Mouse (Mus musculus) hindbrain, embryonic 15.5 days (tissue): ENCODE results near the gene Rap2b. TPM values are rescaled to one million over a fixed set of nuclear protein-coding genes. Genes with fewer than 3 reads are reported as not detected.

ENCODE experiments used
- ATAC-seq: fragments of 200-750 bp; cut with Nextera tagmentation; 2 replicates; pipeline ENCODE4 v1.8.0; 2017; ENCODE audit warnings: low read depth, moderate number of reproducible peaks, moderate TSS enrichment; ENCODE audit not compliant: low FRiP score
- H3K27ac ChIP-seq: fragments of 300-500 bp; sonication (generic); replicated peaks from 2 replicates; pipeline ENCODE4 v1.5.1; 2015; ENCODE audit warnings: mild to moderate bottlenecking, inconsistent platforms
- H3K27me3 ChIP-seq: fragments of 300-500 bp; sonication (generic); 2 replicates; pipeline ENCODE4 v1.6.1; 2015; ENCODE audit warnings: control low read depth, inconsistent platforms
- H3K36me3 ChIP-seq: fragments of 300-500 bp; sonication (generic); 2 replicates; pipeline ENCODE4 v1.6.1; 2015; ENCODE audit warnings: control low read depth, inconsistent platforms
- H3K4me1 ChIP-seq: fragments of 300-500 bp; sonication (generic); replicated peaks from 2 replicates; pipeline ENCODE4 v1.6.1; 2015; ENCODE audit warnings: control low read depth, inconsistent platforms
- H3K4me2 ChIP-seq: fragments of 300-500 bp; sonication (generic); 2 replicates; pipeline ENCODE4 v1.6.1; 2015; ENCODE audit warnings: moderate library complexity, mild to moderate bottlenecking, inconsistent platforms
- H3K4me3 ChIP-seq: fragments of 300-500 bp; sonication (generic); 2 replicates; pipeline ENCODE4 v1.5.1; 2015; ENCODE audit warnings: mild to moderate bottlenecking, inconsistent platforms
- H3K9ac ChIP-seq: fragments of 300-500 bp; sonication (generic); 2 replicates; pipeline ENCODE4 v1.6.1; 2015; ENCODE audit warnings: inconsistent platforms
- H3K9me3 ChIP-seq: fragments of 300-500 bp; sonication (generic); 2 replicates; pipeline ENCODE4 v1.6.1; 2016; ENCODE audit warnings: control low read depth, inconsistent platforms
- WGBS: fragments of 180-500 bp; shearing (Covaris S2); methylation state at CpG from one replicate; pipeline ENCODE4 v1.1.7; 2015; 5-methylcytosine and 5-hydroxymethylcytosine counted together
- polyA plus RNA-seq: library from polyadenylated mRNA; unstranded; fragments of >200 nt; fragmentation: Nextera tagmentation; extraction: Ambion mirVana; gene quantifications from 2 replicates; pipeline ENCODE4 v1.2.1, GENCODE M21; 2015

Gene Rap2b
- 10.7 and 11.9 TPM in 2 replicates for polyA plus RNA-seq

GRCm38 (mm10) chr3:61361338-61361737, at the start of gene Rap2b:
Rap2b (plus strand) TSS chr3:61361638.
- WGBS: 94% methylated on average over 1 of the region's 1 CpGs
- Histone ChIP-seq H3K27me3 (no peaks in the 10 kb centered on the region), H3K4me2 (peak within 1 kb of the TSS; percentile 90), H3K27ac (no peak within 1 kb of the TSS), H3K4me3 (no peak within 1 kb of the TSS), H3K9ac (no peak within 1 kb of the TSS), H3K9me3 (no peaks in the 10 kb centered on the region), H3K4me1 (peaks cover 11% of the 10 kb centered on the region), H3K36me3 (no peaks in the 10 kb centered on the region)
- ATAC-seq: no peak

GRCm38 (mm10) chr3:61315002-61315401, 46.4 kb upstream of the Rap2b start:
- Histone ChIP-seq H3K4me1 (no peaks in the 10 kb centered on the region), H3K4me2 (no peak overlapping the region), H3K9me3 (no peaks in the 10 kb centered on the region), H3K36me3 (no peaks in the 10 kb centered on the region), H3K4me3 (no peak overlapping the region), H3K27ac (no peak overlapping the region), H3K27me3 (no peaks in the 10 kb centered on the region), H3K9ac (no peak overlapping the region)
- ATAC-seq: no peak
- 86% methylated on average over 2 of the region's 2 CpGs for WGBS

- WGBS: 74% methylated on average over 2 of the region's 2 CpGs
- no peak overlapping the region for H3K27ac ChIP-seq
- H3K9ac ChIP-seq: no peak overlapping the region
- H3K4me2 ChIP-seq: no peak overlapping the region
- no peaks in the 10 kb centered on the region for H3K9me3 ChIP-seq
- H3K27me3 ChIP-seq: no peaks in the 10 kb centered on the region
- ATAC-seq: no peak
- no peak overlapping the region for H3K4me3 ChIP-seq
- no peaks in the 10 kb centered on the region for H3K36me3 ChIP-seq
- H3K4me1 ChIP-seq: no peaks in the 10 kb centered on the region
Observed at GRCm38 (mm10) chr3:61320031-61320430, 41.4 kb upstream of the Rap2b start.

GRCm38 (mm10) chr3:61321632-61322031, 39.8 kb upstream of the Rap2b start:
- Histone ChIP-seq H3K4me1 (no peaks in the 10 kb centered on the region), H3K36me3 (no peaks in the 10 kb centered on the region), H3K27me3 (no peaks in the 10 kb centered on the region), H3K9me3 (no peaks in the 10 kb centered on the region), H3K27ac (no peak overlapping the region), H3K9ac (no peak overlapping the region), H3K4me2 (no peak overlapping the region), H3K4me3 (no peak overlapping the region)
- ATAC-seq: no peak
- WGBS: 78% methylated on average over 6 of the region's 6 CpGs

GRCm38 (mm10) chr3:61336205-61336604, 25.2 kb upstream of the Rap2b start:
- ATAC-seq: no peak
- H3K9me3 ChIP-seq: no peaks in the 10 kb centered on the region
- H3K36me3 ChIP-seq: no peaks in the 10 kb centered on the region
- H3K4me2 ChIP-seq: no peak overlapping the region
- no peaks in the 10 kb centered on the region for H3K4me1 ChIP-seq
- H3K27me3 ChIP-seq: no peaks in the 10 kb centered on the region
- no peak overlapping the region for H3K4me3 ChIP-seq
- no peak overlapping the region for H3K9ac ChIP-seq
- H3K27ac ChIP-seq: no peak overlapping the region
- 59% methylated on average over 2 of the region's 2 CpGs for WGBS

GRCm38 (mm10) chr3:61337230-61337629, 24.2 kb upstream of the Rap2b start:
- H3K4me2 ChIP-seq: no peak overlapping the region

GRCm38 (mm10) chr3:61340321-61340720, 21.1 kb upstream of the Rap2b start:
- H3K27me3 ChIP-seq: no peaks in the 10 kb centered on the region
- no peak overlapping the region for H3K4me2 ChIP-seq
- no peak overlapping the region for H3K9ac ChIP-seq
- ATAC-seq: peak; percentile 77; the same call in 1 of the 2 replicates
- no peaks in the 10 kb centered on the region for H3K4me1 ChIP-seq
- H3K36me3 ChIP-seq: no peaks in the 10 kb centered on the region
- no peak overlapping the region for H3K27ac ChIP-seq
- no peak overlapping the region for H3K4me3 ChIP-seq
- H3K9me3 ChIP-seq: no peaks in the 10 kb centered on the region
- 58% methylated on average over 5 of the region's 5 CpGs for WGBS

More at GRCm38 (mm10) chr3:61337230-61337629, 24.2 kb upstream of the Rap2b start:
- no peak for ATAC-seq
- Histone ChIP-seq H3K36me3 (no peaks in the 10 kb centered on the region), H3K4me1 (no peaks in the 10 kb centered on the region), H3K9ac (no peak overlapping the region), H3K27ac (no peak overlapping the region), H3K9me3 (no peaks in the 10 kb centered on the region), H3K27me3 (no peaks in the 10 kb centered on the region), H3K4me3 (no peak overlapping the region)
- WGBS: 84% methylated on average over 3 of the region's 3 CpGs

- no peaks in the 10 kb centered on the region for H3K9me3 ChIP-seq
- no peak for ATAC-seq
- WGBS: 87% methylated on average over 7 of the region's 7 CpGs
- H3K4me3 ChIP-seq: no peak overlapping the region
- H3K36me3 ChIP-seq: no peaks in the 10 kb centered on the region
- H3K27ac ChIP-seq: no peak overlapping the region
- no peak overlapping the region for H3K4me2 ChIP-seq
- no peak overlapping the region for H3K9ac ChIP-seq
- H3K4me1 ChIP-seq: no peaks in the 10 kb centered on the region
- no peaks in the 10 kb centered on the region for H3K27me3 ChIP-seq
Observed at GRCm38 (mm10) chr3:61344031-61344430, 17.4 kb upstream of the Rap2b start.

GRCm38 (mm10) chr3:61345636-61346035, 15.8 kb upstream of the Rap2b start:
- Histone ChIP-seq H3K27ac (no peak overlapping the region), H3K9ac (no peak overlapping the region), H3K36me3 (no peaks in the 10 kb centered on the region), H3K27me3 (no peaks in the 10 kb centered on the region), H3K4me2 (no peak overlapping the region), H3K4me1 (no peaks in the 10 kb centered on the region), H3K9me3 (no peaks in the 10 kb centered on the region), H3K4me3 (no peak overlapping the region)
- 45% methylated on average over 1 of the region's 1 CpGs for WGBS
- no peak for ATAC-seq

GRCm38 (mm10) chr3:61348036-61348614, 13.3 kb upstream of the Rap2b start:
- H3K27me3 ChIP-seq: no peaks in the 10 kb centered on the region
- no peaks in the 10 kb centered on the region for H3K36me3 ChIP-seq
- H3K4me3 ChIP-seq: no peak overlapping the region
- no peak for ATAC-seq
- no peak overlapping the region for H3K4me2 ChIP-seq
- no peaks in the 10 kb centered on the region for H3K4me1 ChIP-seq
- 71% methylated on average over 4 of the region's 4 CpGs for WGBS
- H3K9me3 ChIP-seq: no peaks in the 10 kb centered on the region
- H3K9ac ChIP-seq: no peak overlapping the region
- no peak overlapping the region for H3K27ac ChIP-seq

- no peak for ATAC-seq
- no peaks in the 10 kb centered on the region for H3K9me3 ChIP-seq
- no peak overlapping the region for H3K9ac ChIP-seq
- 81% methylated on average over 1 of the region's 1 CpGs for WGBS
- no peaks in the 10 kb centered on the region for H3K36me3 ChIP-seq
- H3K4me2 ChIP-seq: no peak overlapping the region
- no peak overlapping the region for H3K27ac ChIP-seq
- no peaks in the 10 kb centered on the region for H3K27me3 ChIP-seq
- no peak overlapping the region for H3K4me3 ChIP-seq
- no peaks in the 10 kb centered on the region for H3K4me1 ChIP-seq
Observed at GRCm38 (mm10) chr3:61349433-61349832, 12.0 kb upstream of the Rap2b start.

- no peaks in the 10 kb centered on the region for H3K4me1 ChIP-seq
- no peak overlapping the region for H3K4me2 ChIP-seq
- H3K36me3 ChIP-seq: no peaks in the 10 kb centered on the region
- ATAC-seq: no peak
- H3K27ac ChIP-seq: no peak overlapping the region
- WGBS: 57% methylated on average over 1 of the region's 1 CpGs
- no peak overlapping the region for H3K4me3 ChIP-seq
- no peaks in the 10 kb centered on the region for H3K9me3 ChIP-seq
- no peaks in the 10 kb centered on the region for H3K27me3 ChIP-seq
- H3K9ac ChIP-seq: no peak overlapping the region
Observed at GRCm38 (mm10) chr3:61355464-61355863, 6.0 kb upstream of the Rap2b start.

- H3K27ac ChIP-seq: no peak overlapping the region
- no peak overlapping the region for H3K9ac ChIP-seq
- WGBS: 51% methylated on average over 6 of the region's 6 CpGs
- H3K4me2 ChIP-seq: no peak overlapping the region
- H3K9me3 ChIP-seq: no peaks in the 10 kb centered on the region
- H3K36me3 ChIP-seq: no peaks in the 10 kb centered on the region
- H3K4me3 ChIP-seq: no peak overlapping the region
- ATAC-seq: no peak
- H3K27me3 ChIP-seq: no peaks in the 10 kb centered on the region
- H3K4me1 ChIP-seq: peaks cover 4% of the 10 kb centered on the region
Observed at GRCm38 (mm10) chr3:61358107-61358506, 3.3 kb upstream of the Rap2b start.
